Mouse (Mus musculus) heart, postnatal 0 days (tissue): ENCODE measurements around the gene Dennd5b.

ENCODE experiments used
- CTCF ChIP-seq: IDR thresholded peaks from 2 replicates; pipeline ENCODE4 v1.5.1; 2016; ENCODE audit warnings: antibody characterized with exemption, control low read depth, low read depth
- EP300 ChIP-seq: IDR thresholded peaks from 2 replicates; pipeline ENCODE4 v1.6.1; 2016; ENCODE audit warnings: antibody characterized with exemption, low read depth

DNA sequence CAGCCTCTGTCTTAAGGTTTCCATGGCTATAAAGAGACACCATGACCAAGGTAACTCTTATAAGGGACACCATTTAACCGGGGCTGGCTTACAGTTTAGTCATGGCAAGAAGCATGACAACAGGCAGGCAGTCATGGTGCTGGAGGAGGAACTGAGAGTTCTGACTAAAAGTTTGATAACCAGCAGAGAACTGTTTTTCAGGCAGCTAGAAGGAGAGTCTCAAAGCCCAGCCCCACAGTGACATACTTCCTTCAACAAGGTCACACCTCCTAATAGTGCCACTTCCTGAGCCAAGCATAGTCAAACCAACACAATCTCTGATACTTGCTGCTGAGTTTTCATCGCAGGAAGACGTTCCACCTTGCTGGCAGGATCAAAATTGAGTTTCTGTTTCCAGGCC lies 37.5 kb upstream of the Dennd5b start:
- no peak for TF ChIP-seq CTCF
- no peak for TF ChIP-seq EP300
